Mouse (Mus musculus) urinary bladder, postnatal 14 days (tissue): Measurements from ENCODE around the gene Ccl2.

Source experiments
- DNase-seq: peaks from one replicate; pipeline ENCODE4 v3.0.0; 2021; ENCODE audit warnings: low spot score

Gene Ccl2

GRCm38 (mm10) chr11:82035857-82036256 lies 486 bp downstream of the Ccl2 start:
- DNase-seq, result no peak

GRCm38 (mm10) chr11:82038535-82038934 lies 3.2 kb downstream of the Ccl2 start, which contains the start of gene Gm17268:
Gm17268 (minus strand) TSS chr11:82038562.
- no peak for DNase-seq

- DNase-seq, result peak; percentile 12
Observed at GRCm38 (mm10) chr11:82039132-82039660, 3.8 kb downstream of the Ccl2 start.

- no peak for DNase-seq
Observed at GRCm38 (mm10) chr11:82041671-82042080, 6.3 kb downstream of the Ccl2 start.

GRCm38 (mm10) chr11:82045471-82045870 lies 10.1 kb downstream of the Ccl2 start, which contains the start of gene Ccl7:
Ccl7 (plus strand) TSS chr11:82045712.
- peak; percentile 43 for DNase-seq

- DNase-seq, result peak; percentile 48
Observed at GRCm38 (mm10) chr11:82047746-82048415, 12.5 kb downstream of the Ccl2 start.

GRCm38 (mm10) chr11:82053849-82054248 lies 18.5 kb downstream of the Ccl2 start:
- no peak for DNase-seq

- DNase-seq, result no peak
Observed at GRCm38 (mm10) chr11:82057646-82058045, 22.3 kb downstream of the Ccl2 start, which contains the start of gene Ccl11. Ccl11 (plus strand) TSS chr11:82057823.

GRCm38 (mm10) chr11:82062226-82062625 lies 26.9 kb downstream of the Ccl2 start:
- no peak for DNase-seq

- no peak for DNase-seq
Observed at GRCm38 (mm10) chr11:82063454-82063853, 28.1 kb downstream of the Ccl2 start.

GRCm38 (mm10) chr11:82066953-82067571 lies 31.7 kb downstream of the Ccl2 start:
- no peak for DNase-seq

GRCm38 (mm10) chr11:82071076-82071475 lies 35.7 kb downstream of the Ccl2 start:
- no peak for DNase-seq

GRCm38 (mm10) chr11:82072374-82072773 lies 37.0 kb downstream of the Ccl2 start:
- no peak for DNase-seq

GRCm38 (mm10) chr11:82072984-82073383 lies 37.6 kb downstream of the Ccl2 start:
- DNase-seq, result no peak

GRCm38 (mm10) chr11:82073686-82074085 lies 38.3 kb downstream of the Ccl2 start:
- DNase-seq, result no peak

GRCm38 (mm10) chr11:82077031-82077430 lies 41.7 kb downstream of the Ccl2 start:
- DNase-seq, result no peak

- no peak for DNase-seq
Observed at GRCm38 (mm10) chr11:82078136-82078730, 42.9 kb downstream of the Ccl2 start.

GRCm38 (mm10) chr11:82080865-82081264 lies 45.5 kb downstream of the Ccl2 start:
- DNase-seq, result no peak

- DNase-seq, result no peak
Observed at GRCm38 (mm10) chr11:82084360-82084759, 49.0 kb downstream of the Ccl2 start.
